Mouse (Mus musculus): ENCODE measurements around the gene Tmem101.

DNA sequence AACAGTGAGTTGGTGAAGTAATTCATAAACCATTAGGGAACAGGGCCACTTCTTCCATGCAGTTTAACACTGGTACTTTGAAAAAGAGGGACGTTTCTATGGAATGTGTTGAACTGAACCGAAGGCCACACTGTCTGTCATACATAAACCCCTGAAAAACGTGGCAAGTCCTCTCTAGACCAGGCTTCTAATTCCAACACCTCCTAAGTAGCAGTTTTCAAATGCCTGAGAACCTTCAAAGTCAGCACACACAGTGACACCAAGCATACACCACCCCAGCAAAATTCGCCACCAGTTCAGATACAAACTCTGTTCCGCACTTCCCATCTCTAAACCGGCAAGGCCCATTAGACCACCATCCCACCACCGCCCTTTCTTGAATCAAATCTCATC, 28.0 kb upstream of the Tmem101 start:
- TF ChIP-seq IRF4 (IDR thresholded peaks at IDR 0.05; ENCODE audit: low read depth, low read length), result no peak
- no peak for TF ChIP-seq POLR2A (IDR thresholded peaks at IDR 0.05; ENCODE audit: low read depth, low read length)
- no peak for TF ChIP-seq RCOR1 (conservative IDR thresholded peaks at IDR 0.05; ENCODE audit: low read depth, low read length)
- TF ChIP-seq CTCF (conservative IDR thresholded peaks at IDR 0.05 in 1 of 2, IDR thresholded peaks at IDR 0.05 in 1 of 2; ENCODE audit: low read depth in 2 of 2, low read length in 2 of 2), result no peak
- TF ChIP-seq MYC (IDR thresholded peaks at IDR 0.05; ENCODE audit: low read depth, low read length), result peak; percentile 31; the same call in 1 of the 2 replicates
- TF ChIP-seq E2F4 (IDR thresholded peaks at IDR 0.05; ENCODE audit: insufficient replicate concordance, low read depth, low read length), result no peak
- TF ChIP-seq SMC3 (IDR thresholded peaks at IDR 0.05; ENCODE audit: low read depth, low read length), result no peak
- no peak for TF ChIP-seq USF1 (IDR thresholded peaks at IDR 0.05; ENCODE audit: low read depth, low read length)
- TF ChIP-seq ETS1 (conservative IDR thresholded peaks at IDR 0.05; ENCODE audit: low read depth, low read length), result no peak
- TF ChIP-seq ZMIZ1 (IDR thresholded peaks at IDR 0.05; ENCODE audit: low read depth, low read length), result no peak
- TF ChIP-seq ZC3H11A (IDR thresholded peaks at IDR 0.05; ENCODE audit: low read depth, low read length), result no peak
- no peak for TF ChIP-seq MAX (IDR thresholded peaks at IDR 0.05; ENCODE audit: low read length)
